Mouse (Mus musculus) kidney, adult 2 months (tissue): ENCODE data around the gene Erc2.

ENCODE experiments used
- CTCF ChIP-seq: fragments of 200-500 bp; conservative IDR thresholded peaks from 2 replicates; pipeline ENCODE4 v1.5.1; 2011; ENCODE audit warnings: low read depth, mild to moderate bottlenecking, control low read depth, low read length, moderate library complexity, mixed read lengths; ENCODE audit not compliant: insufficient read depth, insufficient read length
- POLR2A ChIP-seq: fragments of 200-500 bp; IDR thresholded peaks from one replicate; pipeline ENCODE4 v1.6.1; 2011; ENCODE audit warnings: low read depth, low read length, control low read depth

GRCm38 (mm10) chr14:27721759-27722158 is 99.5 kb downstream of the Erc2 start:
- TF ChIP-seq CTCF (no peak), POLR2A (no peak)
